Mouse (Mus musculus): ENCODE results near the gene Sfrp2. TPM values are rescaled to one million over a fixed set of nuclear protein-coding genes. Genes with fewer than 3 reads are reported as not detected.

Gene Sfrp2
- polyA plus RNA-seq, 1 experiment, result 14.0 TPM

GRCm38 (mm10) chr3:83740246-83740645 is 25.9 kb upstream of the Sfrp2 start:
- no peak overlapping the region for H3K4me3 ChIP-seq (ENCODE audit: insufficient read depth, low read depth, low read length)
- no peaks in the 10 kb centered on the region for H3K36me3 ChIP-seq (ENCODE audit: control insufficient read depth, insufficient read depth, low read length)
- H3K27me3 ChIP-seq (replicated peaks; ENCODE audit: control insufficient read depth, insufficient read depth, low read length), result no peaks in the 10 kb centered on the region
- DNase-seq, result no peak
- H3K27ac ChIP-seq (ENCODE audit: insufficient read depth, low read depth, low read length), result no peak overlapping the region
- TF ChIP-seq CTCF (conservative IDR thresholded peaks at IDR 0.05; ENCODE audit: insufficient read depth, insufficient read length, low read depth, low read length), result no peak
- no peak for TF ChIP-seq POLR2A (IDR thresholded peaks at IDR 0.05; ENCODE audit: low read depth, low read length)
- no peaks in the 10 kb centered on the region for H3K4me1 ChIP-seq (ENCODE audit: control insufficient read depth, insufficient read depth, low read length)
- WGBS, result 56% methylated on average over 2 of the region's 2 CpGs

GRCm38 (mm10) chr3:83747276-83747675 is 18.8 kb upstream of the Sfrp2 start:
- 77% methylated on average over 4 of the region's 4 CpGs for WGBS
- no peaks in the 10 kb centered on the region for H3K36me3 ChIP-seq (ENCODE audit: control insufficient read depth, insufficient read depth, low read length)
- no peaks in the 10 kb centered on the region for H3K27me3 ChIP-seq (replicated peaks; ENCODE audit: control insufficient read depth, insufficient read depth, low read length)
- no peak overlapping the region for H3K4me3 ChIP-seq (ENCODE audit: insufficient read depth, low read depth, low read length)
- no peak for DNase-seq
- H3K27ac ChIP-seq (ENCODE audit: insufficient read depth, low read depth, low read length), result no peak overlapping the region
- TF ChIP-seq POLR2A (IDR thresholded peaks at IDR 0.05; ENCODE audit: low read depth, low read length), result no peak
- TF ChIP-seq CTCF (conservative IDR thresholded peaks at IDR 0.05; ENCODE audit: insufficient read depth, insufficient read length, low read depth, low read length), result no peak
- no peaks in the 10 kb centered on the region for H3K4me1 ChIP-seq (ENCODE audit: control insufficient read depth, insufficient read depth, low read length)

- H3K27me3 ChIP-seq (replicated peaks; ENCODE audit: control insufficient read depth, insufficient read depth, low read length), result no peaks in the 10 kb centered on the region
- no peaks in the 10 kb centered on the region for H3K36me3 ChIP-seq (ENCODE audit: control insufficient read depth, insufficient read depth, low read length)
- no peak for DNase-seq
- H3K4me1 ChIP-seq (ENCODE audit: control insufficient read depth, insufficient read depth, low read length), result no peaks in the 10 kb centered on the region
- H3K4me3 ChIP-seq (ENCODE audit: insufficient read depth, low read depth, low read length), result no peak overlapping the region
- whole genome bisulfite sequencing, result 79% methylated on average over 5 of the region's 5 CpGs
- H3K27ac ChIP-seq (ENCODE audit: insufficient read depth, low read depth, low read length), result no peak overlapping the region
- TF ChIP-seq CTCF (conservative IDR thresholded peaks at IDR 0.05; ENCODE audit: insufficient read depth, insufficient read length, low read depth, low read length) (no peak), POLR2A (IDR thresholded peaks at IDR 0.05; ENCODE audit: low read depth, low read length) (no peak)
These were observed 18.2 kb upstream of the Sfrp2 start for GRCm38 (mm10) chr3:83747895-83748294.

- H3K4me3 ChIP-seq (ENCODE audit: insufficient read depth, low read depth, low read length), result no peak overlapping the region
- no peak for DNase-seq
- H3K27me3 ChIP-seq (replicated peaks; ENCODE audit: control insufficient read depth, insufficient read depth, low read length), result no peaks in the 10 kb centered on the region
- TF ChIP-seq CTCF (conservative IDR thresholded peaks at IDR 0.05; ENCODE audit: insufficient read depth, insufficient read length, low read depth, low read length) (no peak), POLR2A (IDR thresholded peaks at IDR 0.05; ENCODE audit: low read depth, low read length) (no peak)
- 13% methylated on average over 2 of the region's 2 CpGs for WGBS
- H3K4me1 ChIP-seq (ENCODE audit: control insufficient read depth, insufficient read depth, low read length), result no peaks in the 10 kb centered on the region
- no peaks in the 10 kb centered on the region for H3K36me3 ChIP-seq (ENCODE audit: control insufficient read depth, insufficient read depth, low read length)
- H3K27ac ChIP-seq (ENCODE audit: insufficient read depth, low read depth, low read length), result no peak overlapping the region
These were observed 14.5 kb upstream of the Sfrp2 start for GRCm38 (mm10) chr3:83751625-83752024.

GRCm38 (mm10) chr3:83752196-83752595 is 13.9 kb upstream of the Sfrp2 start:
- no peak for TF ChIP-seq CTCF (conservative IDR thresholded peaks at IDR 0.05; ENCODE audit: insufficient read depth, insufficient read length, low read depth, low read length)
- no peak for TF ChIP-seq POLR2A (IDR thresholded peaks at IDR 0.05; ENCODE audit: low read depth, low read length)
- WGBS, result 80% methylated on average over 5 of the region's 5 CpGs

GRCm38 (mm10) chr3:83755043-83755635 is 11.0 kb upstream of the Sfrp2 start:
- Histone ChIP-seq H3K27ac (ENCODE audit: insufficient read depth, low read depth, low read length) (no peak overlapping the region), H3K27me3 (replicated peaks; ENCODE audit: control insufficient read depth, insufficient read depth, low read length) (no peaks in the 10 kb centered on the region), H3K4me1 (ENCODE audit: control insufficient read depth, insufficient read depth, low read length) (no peaks in the 10 kb centered on the region), H3K4me3 (ENCODE audit: insufficient read depth, low read depth, low read length) (no peak overlapping the region), H3K36me3 (ENCODE audit: control insufficient read depth, insufficient read depth, low read length) (no peaks in the 10 kb centered on the region)
- TF ChIP-seq POLR2A (IDR thresholded peaks at IDR 0.05; ENCODE audit: low read depth, low read length), result no peak
- TF ChIP-seq CTCF (conservative IDR thresholded peaks at IDR 0.05; ENCODE audit: insufficient read depth, insufficient read length, low read depth, low read length), result no peak
- WGBS, result 76% methylated on average over 15 of the region's 15 CpGs
- no peak for DNase-seq

More at GRCm38 (mm10) chr3:83752196-83752595, 13.9 kb upstream of the Sfrp2 start:
- Histone ChIP-seq H3K36me3 (ENCODE audit: control insufficient read depth, insufficient read depth, low read length) (no peaks in the 10 kb centered on the region), H3K4me3 (ENCODE audit: insufficient read depth, low read depth, low read length) (no peak overlapping the region), H3K4me1 (ENCODE audit: control insufficient read depth, insufficient read depth, low read length) (no peaks in the 10 kb centered on the region), H3K27me3 (replicated peaks; ENCODE audit: control insufficient read depth, insufficient read depth, low read length) (no peaks in the 10 kb centered on the region), H3K27ac (ENCODE audit: insufficient read depth, low read depth, low read length) (no peak overlapping the region)
- no peak for DNase-seq

- no peak for DNase-seq
- TF ChIP-seq CTCF (conservative IDR thresholded peaks at IDR 0.05; ENCODE audit: insufficient read depth, insufficient read length, low read depth, low read length), result no peak
- no peak for TF ChIP-seq POLR2A (IDR thresholded peaks at IDR 0.05; ENCODE audit: low read depth, low read length)
- WGBS, result 72% methylated on average over 6 of the region's 6 CpGs
These were observed 10.5 kb upstream of the Sfrp2 start for GRCm38 (mm10) chr3:83755666-83756065.

More at GRCm38 (mm10) chr3:83755666-83756065, 10.5 kb upstream of the Sfrp2 start:
- Histone ChIP-seq H3K4me3 (ENCODE audit: insufficient read depth, low read depth, low read length) (no peak overlapping the region), H3K36me3 (ENCODE audit: control insufficient read depth, insufficient read depth, low read length) (no peaks in the 10 kb centered on the region), H3K27me3 (replicated peaks; ENCODE audit: control insufficient read depth, insufficient read depth, low read length) (no peaks in the 10 kb centered on the region), H3K27ac (ENCODE audit: insufficient read depth, low read depth, low read length) (no peak overlapping the region), H3K4me1 (ENCODE audit: control insufficient read depth, insufficient read depth, low read length) (no peaks in the 10 kb centered on the region)

Measured in kidney, adult 2 months (tissue).